Mouse (Mus musculus): ENCODE results near the gene Dab2ip. TPM values are rescaled to one million over a fixed set of nuclear protein-coding genes. Genes with fewer than 3 reads are reported as not detected.

The Dab2ip gene
- polyA plus RNA-seq, 1 experiment: 46.9 TPM

- TF ChIP-seq SRF (IDR thresholded peaks at IDR 0.05; ENCODE audit: control insufficient read depth, insufficient read length, low read depth) (no peak), REST (IDR thresholded peaks at IDR 0.05; ENCODE audit: insufficient read depth, insufficient read length) (no peak), MYOD1 (IDR thresholded peaks at IDR 0.05; ENCODE audit: control insufficient read depth in 1 of 3, insufficient read length in 2 of 3, low read depth in 2 of 3) (no peak), TCF12 (IDR thresholded peaks at IDR 0.05; ENCODE audit: insufficient read depth, poor library complexity, severe bottlenecking) (no peak), POLR2AphosphoS2 (IDR thresholded peaks at IDR 0.05; ENCODE audit: insufficient read length, low read depth) (no peak), POLR2A (IDR thresholded peaks at IDR 0.05; ENCODE audit: insufficient read length, low read depth) (no peak)
- no peaks in the 10 kb centered on the region for H3K27me3 ChIP-seq (ENCODE audit: control insufficient read depth, insufficient read depth, insufficient read length)
- H3K4me3 ChIP-seq: no peak overlapping the region
- H3K36me3 ChIP-seq (ENCODE audit: control insufficient read depth, insufficient read depth): no peaks in the 10 kb centered on the region
- no peak overlapping the region for H3ac ChIP-seq (ENCODE audit: control insufficient read depth, insufficient read length)
- H3K79me2 ChIP-seq (ENCODE audit: control insufficient read depth, insufficient read depth): no peaks in the 10 kb centered on the region
- no peak overlapping the region for H3K4me2 ChIP-seq (ENCODE audit: low read depth)
Observed at GRCm38 (mm10) chr2:35612297-35612696, 54.2 kb downstream of the Dab2ip start.

GRCm38 (mm10) chr2:35613946-35614353, 55.9 kb downstream of the Dab2ip start:
- H3K36me3 ChIP-seq (ENCODE audit: control insufficient read depth, insufficient read depth): no peaks in the 10 kb centered on the region
- H3K79me2 ChIP-seq (ENCODE audit: control insufficient read depth, insufficient read depth): no peaks in the 10 kb centered on the region
- no peaks in the 10 kb centered on the region for H3K27me3 ChIP-seq (ENCODE audit: control insufficient read depth, insufficient read depth, insufficient read length)
- TF ChIP-seq MYOD1 (IDR thresholded peaks at IDR 0.05; ENCODE audit: control insufficient read depth in 1 of 3, insufficient read length in 2 of 3, low read depth in 2 of 3) (no peak), POLR2AphosphoS2 (IDR thresholded peaks at IDR 0.05; ENCODE audit: insufficient read length, low read depth) (no peak), TCF3 (IDR thresholded peaks at IDR 0.05; ENCODE audit: insufficient read length, low read depth) (no peak), REST (IDR thresholded peaks at IDR 0.05; ENCODE audit: insufficient read depth, insufficient read length) (no peak), USF1 (IDR thresholded peaks at IDR 0.05; ENCODE audit: low read depth) (no peak), CEBPB (IDR thresholded peaks at IDR 0.05; ENCODE audit: insufficient read depth, poor library complexity, severe bottlenecking) (no peak), SRF (IDR thresholded peaks at IDR 0.05; ENCODE audit: control insufficient read depth, insufficient read length, low read depth) (no peak), MYOG (IDR thresholded peaks at IDR 0.05; ENCODE audit: control insufficient read depth in 1 of 3, insufficient read depth in 1 of 3, insufficient read length in 2 of 3, low read depth in 2 of 3) (no peak), E2F4 (IDR thresholded peaks at IDR 0.05; ENCODE audit: insufficient read depth) (no peak), MAX (IDR thresholded peaks at IDR 0.05; ENCODE audit: low read depth) (no peak), TCF12 (IDR thresholded peaks at IDR 0.05; ENCODE audit: insufficient read depth, poor library complexity, severe bottlenecking) (no peak), POLR2A (IDR thresholded peaks at IDR 0.05; ENCODE audit: insufficient read length, low read depth) (no peak)
- H3K4me3 ChIP-seq: no peak overlapping the region
- no peak overlapping the region for H3ac ChIP-seq (ENCODE audit: control insufficient read depth, insufficient read length)
- no peak overlapping the region for H3K4me2 ChIP-seq (ENCODE audit: low read depth)

DNA sequence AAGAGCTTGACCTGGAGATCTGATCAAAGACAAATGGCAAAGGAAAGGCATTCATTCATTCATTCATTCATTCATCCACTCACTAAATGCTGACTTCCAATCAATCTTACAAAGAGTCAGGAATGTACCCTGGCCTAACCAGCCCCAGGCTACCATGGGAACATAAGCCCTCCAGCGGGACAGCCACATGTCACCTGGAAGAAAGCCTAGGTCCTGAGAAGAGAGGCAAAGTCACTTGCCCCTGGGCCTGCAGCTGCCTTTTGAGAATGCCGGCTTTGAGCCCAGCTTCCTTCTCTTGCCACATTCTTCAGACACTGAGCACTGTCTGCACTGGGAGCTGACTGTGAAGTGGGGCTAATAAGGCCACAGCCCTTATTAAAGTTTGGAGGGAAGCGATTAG, 56.3 kb downstream of the Dab2ip start:
- Histone ChIP-seq H3ac (ENCODE audit: control insufficient read depth, insufficient read length) (no peak overlapping the region), H3K79me2 (ENCODE audit: control insufficient read depth, insufficient read depth) (no peaks in the 10 kb centered on the region), H3K27me3 (ENCODE audit: control insufficient read depth, insufficient read depth, insufficient read length) (no peaks in the 10 kb centered on the region), H3K4me2 (ENCODE audit: low read depth) (no peak overlapping the region), H3K4me3 (no peak overlapping the region), H3K36me3 (ENCODE audit: control insufficient read depth, insufficient read depth) (no peaks in the 10 kb centered on the region)
- TF ChIP-seq POLR2A (IDR thresholded peaks at IDR 0.05; ENCODE audit: insufficient read length, low read depth) (no peak), CEBPB (IDR thresholded peaks at IDR 0.05; ENCODE audit: insufficient read depth, poor library complexity, severe bottlenecking) (no peak), SRF (IDR thresholded peaks at IDR 0.05; ENCODE audit: control insufficient read depth, insufficient read length, low read depth) (no peak), TCF12 (IDR thresholded peaks at IDR 0.05; ENCODE audit: insufficient read depth, poor library complexity, severe bottlenecking) (no peak), E2F4 (IDR thresholded peaks at IDR 0.05; ENCODE audit: insufficient read depth) (no peak), POLR2AphosphoS2 (IDR thresholded peaks at IDR 0.05; ENCODE audit: insufficient read length, low read depth) (no peak), MYOG (IDR thresholded peaks at IDR 0.05; ENCODE audit: control insufficient read depth in 1 of 3, insufficient read depth in 1 of 3, insufficient read length in 2 of 3, low read depth in 2 of 3) (no peak), REST (IDR thresholded peaks at IDR 0.05; ENCODE audit: insufficient read depth, insufficient read length) (no peak), MYOD1 (IDR thresholded peaks at IDR 0.05; ENCODE audit: control insufficient read depth in 1 of 3, insufficient read length in 2 of 3, low read depth in 2 of 3) (no peak), USF1 (IDR thresholded peaks at IDR 0.05; ENCODE audit: low read depth) (no peak), TCF3 (IDR thresholded peaks at IDR 0.05; ENCODE audit: insufficient read length, low read depth) (no peak), MAX (IDR thresholded peaks at IDR 0.05; ENCODE audit: low read depth) (no peak)

GRCm38 (mm10) chr2:35615366-35615765, 57.3 kb downstream of the Dab2ip start:
- Histone ChIP-seq H3K27me3 (ENCODE audit: control insufficient read depth, insufficient read depth, insufficient read length) (no peaks in the 10 kb centered on the region), H3K4me2 (ENCODE audit: low read depth) (no peak overlapping the region), H3K79me2 (ENCODE audit: control insufficient read depth, insufficient read depth) (no peaks in the 10 kb centered on the region), H3K4me3 (no peak overlapping the region), H3ac (ENCODE audit: control insufficient read depth, insufficient read length) (no peak overlapping the region), H3K36me3 (ENCODE audit: control insufficient read depth, insufficient read depth) (no peaks in the 10 kb centered on the region)
- no peak for TF ChIP-seq SRF (IDR thresholded peaks at IDR 0.05; ENCODE audit: control insufficient read depth, insufficient read length, low read depth)
- no peak for TF ChIP-seq POLR2A (IDR thresholded peaks at IDR 0.05; ENCODE audit: insufficient read length, low read depth)
- TF ChIP-seq MAX (IDR thresholded peaks at IDR 0.05; ENCODE audit: low read depth): no peak
- no peak for TF ChIP-seq TCF3 (IDR thresholded peaks at IDR 0.05; ENCODE audit: insufficient read length, low read depth)
- no peak for TF ChIP-seq MYOG (IDR thresholded peaks at IDR 0.05; ENCODE audit: control insufficient read depth in 1 of 3, insufficient read depth in 1 of 3, insufficient read length in 2 of 3, low read depth in 2 of 3)
- no peak for TF ChIP-seq USF1 (IDR thresholded peaks at IDR 0.05; ENCODE audit: low read depth)
- no peak for TF ChIP-seq E2F4 (IDR thresholded peaks at IDR 0.05; ENCODE audit: insufficient read depth)
- no peak for TF ChIP-seq REST (IDR thresholded peaks at IDR 0.05; ENCODE audit: insufficient read depth, insufficient read length)
- no peak for TF ChIP-seq TCF12 (IDR thresholded peaks at IDR 0.05; ENCODE audit: insufficient read depth, poor library complexity, severe bottlenecking)
- TF ChIP-seq POLR2AphosphoS2 (IDR thresholded peaks at IDR 0.05; ENCODE audit: insufficient read length, low read depth): no peak
- no peak for TF ChIP-seq MYOD1 (IDR thresholded peaks at IDR 0.05; ENCODE audit: control insufficient read depth in 1 of 3, insufficient read length in 2 of 3, low read depth in 2 of 3)
- TF ChIP-seq CEBPB (IDR thresholded peaks at IDR 0.05; ENCODE audit: insufficient read depth, poor library complexity, severe bottlenecking): no peak

Data from myocyte (in vitro differentiated cells).